Mouse (Mus musculus) intestine, embryonic 16.5 days (tissue): ENCODE data around the gene Gm20716. TPM values are rescaled to one million over a fixed set of nuclear protein-coding genes. Genes with fewer than 3 reads are reported as not detected.

ENCODE experiments used
- ATAC-seq: fragments of 200-750 bp; cut with Nextera tagmentation; 2 replicates; pipeline ENCODE4 v1.8.0; 2017; ENCODE audit warnings: moderate TSS enrichment, moderate library complexity
- H3K27ac ChIP-seq: fragments of 300-500 bp; sonication (generic); 2 replicates; pipeline ENCODE4 v1.5.1; 2014; ENCODE audit warnings: mild to moderate bottlenecking, low read length
- H3K27me3 ChIP-seq: fragments of 300-500 bp; sonication (generic); replicated peaks from 2 replicates; pipeline ENCODE4 v1.6.1; 2014; ENCODE audit warnings: low read length, control low read depth, mixed read lengths; ENCODE audit not compliant: control insufficient read depth, insufficient read depth
- H3K36me3 ChIP-seq: fragments of 300-500 bp; sonication (generic); 2 replicates; pipeline ENCODE4 v1.6.1; 2014; ENCODE audit warnings: low read length, control low read depth; ENCODE audit not compliant: control insufficient read depth, insufficient read depth
- H3K4me1 ChIP-seq: fragments of 300-500 bp; sonication (generic); 2 replicates; pipeline ENCODE4 v1.6.1; 2014; ENCODE audit warnings: low read length, control low read depth, mixed read lengths; ENCODE audit not compliant: control insufficient read depth, insufficient read depth
- H3K4me2 ChIP-seq: fragments of 300-500 bp; sonication (generic); 2 replicates; pipeline ENCODE4 v1.6.1; 2014; ENCODE audit warnings: low read depth, low read length, control low read depth
- H3K4me3 ChIP-seq: fragments of 300-500 bp; sonication (generic); 2 replicates; pipeline ENCODE4 v1.5.1; 2014; ENCODE audit warnings: mild to moderate bottlenecking, low read length
- H3K9ac ChIP-seq: fragments of 300-500 bp; sonication (generic); 2 replicates; pipeline ENCODE4 v1.6.1; 2014; ENCODE audit warnings: low read depth, low read length
- H3K9me3 ChIP-seq: fragments of 300-500 bp; sonication (generic); 2 replicates; pipeline ENCODE4 v1.6.1; 2016; ENCODE audit warnings: low read length, control low read depth; ENCODE audit not compliant: control insufficient read depth
- WGBS: fragments of 180-500 bp; shearing (Covaris S2); extraction: QIAGEN DNeasy Blood & Tissue Kit; methylation state at CpG from one replicate; pipeline ENCODE4 v1.1.7; 2014; 5-methylcytosine and 5-hydroxymethylcytosine counted together
- polyA plus RNA-seq: library from polyadenylated mRNA; unstranded; fragments of >200 nt; fragmentation: Nextera tagmentation; extraction: Ambion mirVana; gene quantifications from 2 replicates; pipeline ENCODE4 v1.2.1, GENCODE M21; 2015

Gm20716 gene
- polyA plus RNA-seq, 1 experiment from 2014 or later: 10.2 TPM

DNA sequence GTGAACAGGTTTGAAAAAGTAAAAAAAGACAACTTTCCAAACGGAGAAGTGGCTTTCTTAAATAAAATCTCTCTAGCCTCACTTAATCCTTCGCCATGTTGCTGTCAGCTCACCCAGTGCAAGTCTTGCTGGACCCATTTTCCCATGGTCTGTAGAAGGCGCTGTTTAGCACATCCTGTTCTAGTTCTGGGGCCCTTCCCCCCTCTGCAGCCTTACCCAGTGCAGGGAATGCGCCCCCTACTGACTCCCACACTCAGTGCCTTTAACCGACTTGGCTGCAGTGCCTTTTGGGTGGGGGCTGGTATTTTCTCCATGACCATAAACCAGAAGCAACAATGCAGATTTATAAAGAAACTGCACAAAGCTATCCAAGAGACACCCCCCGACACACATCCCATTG lies 24.9 kb downstream of the Gm20716 start:
- ATAC-seq: peak; percentile 47
- Histone ChIP-seq H3K36me3 (peaks cover 6% of the 10 kb centered on the region; the same call in 1 of the 2 replicates), H3K27me3 (no peaks in the 10 kb centered on the region), H3K27ac (peak overlapping the region; percentile 98), H3K4me1 (peaks cover 25% of the 10 kb centered on the region), H3K9me3 (no peaks in the 10 kb centered on the region), H3K4me3 (peak overlapping the region; percentile 98), H3K4me2 (peak overlapping the region; percentile 88), H3K9ac (peak overlapping the region; percentile 100)
- 3% methylated on average over 6 of the region's 6 CpGs for WGBS

DNA sequence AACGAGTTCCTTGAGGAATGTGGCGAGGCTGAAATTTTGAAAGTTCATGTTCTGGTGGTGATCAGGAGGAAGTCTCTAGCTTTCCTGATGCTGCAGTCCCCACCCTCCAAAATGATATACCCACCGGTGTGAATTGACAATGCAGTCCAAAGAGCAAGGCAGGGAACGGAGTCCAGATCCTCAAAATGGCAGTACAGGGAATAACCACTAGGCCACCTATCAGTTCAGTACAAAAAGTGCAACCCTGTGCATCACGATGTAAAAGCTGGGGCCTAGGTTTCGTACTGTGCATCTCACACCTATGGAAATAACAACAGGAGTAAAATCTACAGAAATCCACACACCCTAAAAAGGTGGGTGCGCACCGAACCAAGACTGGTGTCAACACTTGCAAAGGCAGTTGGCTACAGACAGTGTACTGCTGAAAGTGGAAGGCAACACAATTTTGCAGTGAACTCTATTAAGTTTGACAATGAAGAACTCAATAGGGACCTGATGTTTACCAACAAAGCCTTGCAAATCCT lies 25.6 kb downstream of the Gm20716 start:
- H3K9me3 ChIP-seq: no peaks in the 10 kb centered on the region
- H3K36me3 ChIP-seq: peaks cover 4% of the 10 kb centered on the region; the same call in 1 of the 2 replicates
- no peak for ATAC-seq
- WGBS: 75% methylated on average over 8 of the region's 8 CpGs
- H3K27ac ChIP-seq: no peak overlapping the region
- H3K27me3 ChIP-seq: no peaks in the 10 kb centered on the region
- H3K4me3 ChIP-seq: peak overlapping the region; percentile 98
- H3K9ac ChIP-seq: no peak overlapping the region
- peaks cover 30% of the 10 kb centered on the region for H3K4me1 ChIP-seq
- H3K4me2 ChIP-seq: peak overlapping the region; percentile 88

DNA sequence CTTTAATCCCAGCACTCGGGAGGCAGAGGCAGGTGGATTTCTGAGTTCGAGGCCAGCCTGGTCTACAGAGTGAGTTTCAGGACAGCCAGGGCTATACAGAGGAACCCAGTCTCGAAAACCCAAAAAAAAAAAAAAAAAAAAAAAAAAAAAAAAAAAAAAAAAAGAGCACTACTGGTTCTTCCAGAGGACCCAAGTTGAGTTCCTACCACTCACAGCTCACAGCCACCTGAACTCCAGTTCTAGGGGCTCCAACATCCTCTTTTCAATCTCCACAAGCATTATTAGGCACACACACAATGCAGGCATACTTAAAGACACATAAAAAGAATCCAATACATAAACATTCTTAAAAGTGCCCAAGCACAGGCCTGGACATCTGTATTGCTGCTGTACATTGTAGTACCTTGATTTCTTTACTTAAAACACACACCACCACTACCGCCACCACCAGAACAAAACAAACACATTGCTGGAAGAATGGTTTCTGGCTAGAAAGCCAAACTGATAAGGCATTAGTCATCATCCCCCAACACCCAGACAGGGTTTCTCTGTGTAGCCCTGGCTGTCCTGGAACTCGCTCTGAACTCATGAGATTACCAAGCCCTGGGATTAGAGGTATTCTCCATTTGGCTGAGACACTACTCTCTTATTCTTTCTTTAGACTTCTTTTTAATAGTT lies 30.0 kb downstream of the Gm20716 start:
- no peak overlapping the region for H3K4me3 ChIP-seq
- H3K9me3 ChIP-seq: no peaks in the 10 kb centered on the region
- 67% methylated on average over 5 of the region's 5 CpGs for WGBS
- H3K27me3 ChIP-seq: no peaks in the 10 kb centered on the region
- H3K27ac ChIP-seq: no peak overlapping the region
- no peak for ATAC-seq
- peaks cover 48% of the 10 kb centered on the region for H3K4me1 ChIP-seq
- no peak overlapping the region for H3K4me2 ChIP-seq
- peaks cover 8% of the 10 kb centered on the region; the same call in 1 of the 2 replicates for H3K36me3 ChIP-seq
- H3K9ac ChIP-seq: no peak overlapping the region

DNA sequence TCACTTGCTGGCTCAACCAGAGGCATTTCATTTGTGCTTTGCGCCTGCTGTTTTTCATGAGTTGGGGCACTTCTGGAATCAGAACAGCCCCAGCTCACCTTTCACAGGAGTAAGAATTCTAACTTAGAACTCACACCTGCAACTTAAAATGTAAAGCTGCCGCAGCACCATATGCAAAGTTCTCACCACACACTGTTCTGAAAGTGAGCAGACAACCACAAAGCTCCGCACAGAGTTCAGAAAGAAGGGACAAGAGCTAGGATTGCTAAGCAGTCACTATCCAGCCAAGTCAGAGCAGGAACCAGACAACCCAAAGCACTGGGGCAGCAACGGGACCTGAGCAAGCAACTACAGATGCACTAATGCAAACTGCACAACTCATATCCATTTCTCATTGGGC lies 30.7 kb downstream of the Gm20716 start:
- WGBS: 77% methylated on average over 4 of the region's 4 CpGs
- H3K9ac ChIP-seq: no peak overlapping the region
- peaks cover 41% of the 10 kb centered on the region for H3K4me1 ChIP-seq
- no peak overlapping the region for H3K4me3 ChIP-seq
- H3K4me2 ChIP-seq: no peak overlapping the region
- peaks cover 8% of the 10 kb centered on the region; the same call in 1 of the 2 replicates for H3K36me3 ChIP-seq
- no peak overlapping the region for H3K27ac ChIP-seq
- ATAC-seq: no peak
- H3K27me3 ChIP-seq: no peaks in the 10 kb centered on the region
- no peaks in the 10 kb centered on the region for H3K9me3 ChIP-seq

DNA sequence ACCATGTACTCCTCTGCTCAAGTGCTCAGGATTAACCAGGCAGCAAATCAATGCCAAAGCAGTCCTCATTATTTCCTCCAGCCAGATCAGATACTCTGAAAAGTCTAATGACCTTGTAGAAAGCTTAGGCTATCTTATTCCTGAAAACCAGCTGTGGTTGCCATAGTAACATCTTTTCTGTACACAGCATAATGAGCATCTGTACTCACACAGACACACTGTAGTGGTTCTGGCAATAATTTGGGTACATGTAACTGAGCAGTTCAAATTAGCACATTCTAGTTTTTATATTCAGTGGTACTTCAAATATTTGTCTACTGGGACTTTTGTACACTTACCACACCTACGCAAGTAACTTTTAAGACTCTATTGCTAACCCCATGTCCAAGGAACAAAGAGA lies 31.7 kb downstream of the Gm20716 start:
- no peaks in the 10 kb centered on the region for H3K9me3 ChIP-seq
- peaks cover 6% of the 10 kb centered on the region; the same call in 1 of the 2 replicates for H3K36me3 ChIP-seq
- H3K9ac ChIP-seq: no peak overlapping the region
- no peak overlapping the region for H3K4me2 ChIP-seq
- no peak overlapping the region for H3K27ac ChIP-seq
- H3K27me3 ChIP-seq: no peaks in the 10 kb centered on the region
- ATAC-seq: no peak
- peaks cover 39% of the 10 kb centered on the region for H3K4me1 ChIP-seq
- no peak overlapping the region for H3K4me3 ChIP-seq
- WGBS: 66% methylated on average over 1 of the region's 1 CpGs

DNA sequence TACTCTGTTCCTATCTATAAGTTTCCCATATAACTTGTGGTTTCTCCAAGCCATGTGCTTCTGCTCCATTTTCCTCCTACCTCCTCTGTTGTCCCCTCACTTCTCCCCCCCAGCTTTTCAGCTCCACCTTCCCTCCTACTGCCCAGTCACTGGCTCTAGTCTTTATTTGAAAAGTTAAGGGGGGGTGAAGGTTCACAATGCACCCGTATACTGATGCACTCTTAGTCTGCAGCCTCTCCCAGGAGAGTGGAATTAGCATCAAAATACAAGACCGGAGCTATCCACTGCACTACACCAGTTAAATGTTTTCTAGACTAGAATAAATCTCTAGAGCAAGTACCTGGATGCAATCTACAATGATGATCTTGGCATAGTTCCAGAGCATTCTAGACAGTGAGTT lies 34.4 kb downstream of the Gm20716 start:
- Histone ChIP-seq H3K36me3 (peaks cover 4% of the 10 kb centered on the region; the same call in 1 of the 2 replicates), H3K4me3 (no peak overlapping the region), H3K4me1 (peaks cover 31% of the 10 kb centered on the region), H3K9me3 (no peaks in the 10 kb centered on the region), H3K27ac (no peak overlapping the region), H3K27me3 (no peaks in the 10 kb centered on the region), H3K4me2 (no peak overlapping the region), H3K9ac (no peak overlapping the region)
- WGBS: 61% methylated on average over 2 of the region's 2 CpGs
- no peak for ATAC-seq

DNA sequence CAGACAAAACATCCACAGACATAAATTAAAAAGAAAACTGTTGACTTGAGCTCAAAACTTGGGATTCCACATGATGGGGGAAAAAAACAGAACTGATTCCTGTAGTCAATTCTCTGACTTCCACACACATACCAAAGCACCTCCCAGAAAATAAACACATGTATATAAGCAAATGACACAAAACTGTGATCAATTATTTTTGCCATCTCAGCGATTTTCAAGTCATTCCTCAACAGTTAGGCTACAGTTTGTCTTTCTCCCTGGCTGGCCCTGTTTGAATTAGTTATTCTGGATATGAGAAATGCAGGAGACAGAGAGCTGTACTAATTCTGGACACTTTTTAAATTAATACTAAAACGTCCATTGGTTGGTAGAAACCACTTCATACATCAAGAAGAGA lies 36.5 kb downstream of the Gm20716 start:
- no peaks in the 10 kb centered on the region for H3K27me3 ChIP-seq
- H3K4me2 ChIP-seq: no peak overlapping the region
- ATAC-seq: no peak
- WGBS: 66% methylated on average over 2 of the region's 2 CpGs
- peaks cover 4% of the 10 kb centered on the region; the same call in 1 of the 2 replicates for H3K36me3 ChIP-seq
- H3K4me3 ChIP-seq: no peak overlapping the region
- no peak overlapping the region for H3K27ac ChIP-seq
- H3K9ac ChIP-seq: no peak overlapping the region
- H3K9me3 ChIP-seq: no peaks in the 10 kb centered on the region
- peaks cover 14% of the 10 kb centered on the region for H3K4me1 ChIP-seq

DNA sequence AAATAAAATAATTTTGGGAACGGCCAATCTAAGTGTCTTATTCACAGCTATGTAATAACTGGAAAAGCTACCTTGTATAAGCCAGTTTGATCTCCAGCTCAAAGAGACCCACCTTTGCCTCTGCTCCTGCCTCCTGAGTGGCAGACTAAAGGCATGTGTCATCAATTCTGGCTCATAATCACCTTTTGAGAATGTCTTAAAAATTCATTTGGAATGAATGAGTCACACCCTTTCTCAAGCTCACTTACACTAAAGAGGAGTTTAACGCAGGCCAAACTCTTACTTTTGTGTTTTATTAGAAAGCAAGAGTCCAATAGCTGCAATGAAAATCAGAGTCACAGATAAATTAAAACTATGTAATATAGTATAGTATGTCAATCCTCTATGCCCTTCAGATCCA lies 38.3 kb downstream of the Gm20716 start:
- Histone ChIP-seq H3K4me2 (no peak overlapping the region), H3K9me3 (no peaks in the 10 kb centered on the region), H3K36me3 (peaks cover 10% of the 10 kb centered on the region), H3K4me3 (no peak overlapping the region), H3K27ac (no peak overlapping the region), H3K4me1 (peaks cover 4% of the 10 kb centered on the region; the same call in 1 of the 2 replicates), H3K9ac (no peak overlapping the region), H3K27me3 (no peaks in the 10 kb centered on the region)
- no peak for ATAC-seq
- 92% methylated on average over 2 of the region's 2 CpGs for WGBS

DNA sequence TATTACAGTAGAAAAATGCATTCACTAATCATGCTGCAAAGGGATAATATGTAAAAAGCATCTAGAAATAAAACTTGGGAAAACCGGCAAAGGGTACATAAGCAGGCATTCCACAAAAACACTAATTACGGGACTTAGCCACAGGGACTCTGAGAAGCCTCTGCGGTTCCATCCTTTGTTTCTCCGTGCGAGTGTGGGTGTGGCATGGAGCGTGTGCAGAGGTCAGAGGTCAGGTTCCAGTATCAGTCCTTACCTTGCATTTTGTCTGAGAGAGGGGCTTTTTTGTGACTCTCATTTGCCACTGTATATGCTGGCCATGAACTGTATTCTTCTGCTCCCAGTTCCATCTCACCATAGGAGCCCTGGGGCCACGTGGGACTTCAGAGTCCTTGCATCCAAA lies 54.2 kb downstream of the Gm20716 start:
- H3K4me3 ChIP-seq: no peak overlapping the region
- no peak overlapping the region for H3K4me2 ChIP-seq
- no peak overlapping the region for H3K27ac ChIP-seq
- peak; percentile 4; the same call in 1 of the 2 replicates for ATAC-seq
- H3K36me3 ChIP-seq: peaks cover 9% of the 10 kb centered on the region; the same call in 1 of the 2 replicates
- WGBS: 49% methylated on average over 7 of the region's 7 CpGs
- no peaks in the 10 kb centered on the region for H3K4me1 ChIP-seq
- no peaks in the 10 kb centered on the region for H3K27me3 ChIP-seq
- no peaks in the 10 kb centered on the region for H3K9me3 ChIP-seq
- H3K9ac ChIP-seq: no peak overlapping the region
